Mouse (Mus musculus): ENCODE results near the gene Cdh5.

DNA sequence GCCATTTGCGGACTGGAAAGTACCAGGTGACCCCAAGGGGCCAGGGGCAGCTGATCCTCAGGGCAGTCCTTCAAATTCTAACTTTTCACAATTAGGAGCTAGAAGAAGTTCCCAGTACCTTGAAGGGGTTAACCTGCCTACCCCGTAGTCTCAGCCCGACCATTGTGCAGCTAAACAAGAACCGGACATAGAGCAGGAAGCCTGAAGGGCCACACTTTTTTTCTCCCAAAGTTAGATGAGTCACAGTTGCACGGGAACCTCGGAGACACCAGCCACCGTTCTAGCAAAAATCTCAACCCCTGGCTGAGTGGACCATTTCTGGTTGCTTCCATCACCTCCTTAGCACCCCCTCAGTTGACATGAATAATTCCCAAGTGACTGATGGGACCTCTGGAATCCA is 2.0 kb downstream of the Cdh5 start:
- TF ChIP-seq POLR2A (IDR thresholded peaks at IDR 0.05; ENCODE audit: borderline replicate concordance, insufficient read depth, low read length) (no peak), CTCF (IDR thresholded peaks at IDR 0.05; ENCODE audit: borderline replicate concordance, insufficient read depth, low read depth, low read length) (no peak)
